Mouse (Mus musculus) cerebellum, adult 2 months (tissue): ENCODE measurements around the gene Zdhhc8. TPM values are rescaled to one million over a fixed set of nuclear protein-coding genes. Genes with fewer than 3 reads are reported as not detected.

Experiments
- DNase-seq, 2 experiments: peaks; one replicate each; pipeline ENCODE4 v3.0.0; 2021
- H3K27ac ChIP-seq: fragments of 200-500 bp; 2 replicates; pipeline ENCODE4 v1.5.1; 2012; ENCODE audit warnings: low read length, control low read depth, inconsistent platforms; ENCODE audit not compliant: insufficient read depth
- H3K27me3 ChIP-seq: fragments of 200-500 bp; 2 replicates; pipeline ENCODE4 v1.6.1; 2012; ENCODE audit warnings: inconsistent platforms, mild to moderate bottlenecking, low read length, moderate library complexity; ENCODE audit not compliant: control insufficient read depth, insufficient read depth
- H3K4me1 ChIP-seq: fragments of 200-500 bp; 2 replicates; pipeline ENCODE4 v1.6.1; 2011; ENCODE audit warnings: low read length; ENCODE audit not compliant: control insufficient read depth, insufficient read depth
- H3K4me3 ChIP-seq: fragments of 200-500 bp; replicated peaks from 2 replicates; pipeline ENCODE3; 2011; ENCODE audit warnings: mild to moderate bottlenecking, low read depth, low read length, control low read depth; ENCODE audit not compliant: insufficient read depth
- CTCF ChIP-seq: fragments of 200-500 bp; IDR thresholded peaks from 2 replicates; pipeline ENCODE4 v1.5.1; 2011; ENCODE audit warnings: low read depth, mild to moderate bottlenecking, control low read depth, low read length, moderate library complexity, borderline replicate concordance; ENCODE audit not compliant: insufficient read depth
- POLR2A ChIP-seq: fragments of 200-500 bp; IDR thresholded peaks from 2 replicates; pipeline ENCODE4 v1.6.1; 2011; ENCODE audit warnings: low read length, control low read depth, borderline replicate concordance; ENCODE audit not compliant: insufficient read depth
- WGBS: fragments of 180-500 bp; shearing (Covaris S2); methylation state at CpG from one replicate; pipeline ENCODE4 v1.1.7; 2018; 5-methylcytosine and 5-hydroxymethylcytosine counted together
- polyA plus RNA-seq: library from polyadenylated mRNA; depleted of rRNA; stranded (reverse); fragments of >200 nt; gene quantifications from 2 replicates; pipeline ENCODE4 v1.2.3, GENCODE M21; 2012

Zdhhc8 gene
- polyA plus RNA-seq, 1 experiment: 74.0 TPM

DNA sequence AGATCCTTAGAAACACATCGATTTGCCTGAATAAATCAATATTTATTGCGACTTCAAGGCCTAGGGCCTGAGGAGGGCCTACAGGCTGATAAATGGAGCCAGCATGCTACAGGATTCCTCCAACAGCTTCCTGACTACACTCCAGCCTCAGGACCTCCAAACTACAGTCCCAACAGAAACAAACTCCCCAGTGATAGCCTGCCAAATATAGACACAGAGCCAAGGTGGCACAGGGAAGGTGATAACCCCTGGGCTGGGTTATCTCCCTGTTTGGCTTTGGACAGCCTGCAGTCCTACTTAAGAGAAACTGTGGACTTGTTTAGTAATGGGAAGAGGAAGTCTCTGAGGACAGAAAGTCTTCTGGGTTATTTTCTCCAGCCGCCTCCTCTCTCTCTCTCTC is 47.7 kb downstream of the Zdhhc8 start:
- Histone ChIP-seq H3K27me3 (no peaks in the 10 kb centered on the region), H3K27ac (no peak overlapping the region), H3K4me1 (no peaks in the 10 kb centered on the region), H3K4me3 (no peak overlapping the region)
- DNase-seq: no peak
- WGBS: 75% methylated on average over 3 of the region's 3 CpGs
- TF ChIP-seq POLR2A: no peak
- no peak for TF ChIP-seq CTCF

DNA sequence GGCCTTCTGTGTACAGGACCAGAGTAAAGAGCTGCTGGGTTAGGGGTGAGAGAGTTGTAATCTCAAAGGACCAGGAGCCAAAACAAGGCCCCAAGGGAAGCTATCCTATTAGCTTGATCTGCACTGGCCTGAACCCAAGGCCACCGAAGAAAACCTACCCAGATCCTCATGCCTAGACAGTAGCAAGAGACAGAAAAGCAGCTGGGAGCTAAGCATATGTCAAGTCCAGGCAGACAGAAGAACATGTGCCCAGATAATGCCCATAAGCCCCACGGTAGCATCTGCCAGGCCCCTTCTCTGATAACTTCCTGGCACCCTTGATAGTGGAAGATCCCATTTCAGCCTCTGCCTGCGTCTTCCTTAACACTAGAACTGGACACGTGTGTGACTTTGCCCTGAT is 48.1 kb downstream of the Zdhhc8 start:
- Histone ChIP-seq H3K4me3 (no peak overlapping the region), H3K4me1 (no peaks in the 10 kb centered on the region), H3K27me3 (no peaks in the 10 kb centered on the region), H3K27ac (no peak overlapping the region)
- no peak for DNase-seq
- TF ChIP-seq CTCF (no peak), POLR2A (no peak)
- 48% methylated on average over 4 of the region's 4 CpGs for WGBS

DNA sequence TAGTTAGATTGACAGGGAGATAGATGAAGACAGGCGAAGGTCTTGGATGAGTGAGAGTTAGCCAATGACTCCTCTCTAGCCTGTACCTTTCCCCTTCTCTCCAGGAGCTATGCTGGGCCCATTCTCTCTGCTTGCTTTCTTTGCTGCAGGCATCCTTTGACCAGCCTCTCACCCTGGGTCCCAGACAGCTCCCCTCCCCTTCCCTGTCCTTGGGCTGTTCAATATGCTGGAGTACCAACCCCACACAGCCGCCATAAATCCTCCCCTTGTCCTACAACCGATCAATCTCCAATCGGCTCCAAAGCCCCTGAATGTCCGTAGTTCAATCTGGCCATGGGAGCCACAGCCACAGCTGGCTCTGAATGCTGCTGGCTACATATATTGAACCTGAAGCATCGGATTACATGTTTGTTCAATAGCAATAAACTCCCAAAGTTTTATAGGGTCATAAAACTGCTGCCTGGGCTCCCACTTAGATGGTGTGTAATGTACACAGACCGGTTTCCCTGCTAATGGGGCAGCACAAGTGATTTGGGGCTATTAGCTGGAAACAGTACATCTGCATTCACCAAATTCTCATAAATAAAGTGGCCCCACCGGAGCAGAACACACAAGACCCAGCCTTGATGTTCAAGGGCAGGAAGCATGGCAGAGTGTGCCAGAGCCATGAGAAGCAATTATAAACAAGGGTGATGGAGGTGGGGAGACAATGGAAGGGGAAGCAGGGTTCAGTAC is 49.1 kb downstream of the Zdhhc8 start:
- no peak overlapping the region for H3K27ac ChIP-seq
- no peaks in the 10 kb centered on the region for H3K27me3 ChIP-seq
- no peak overlapping the region for H3K4me3 ChIP-seq
- no peaks in the 10 kb centered on the region for H3K4me1 ChIP-seq
- TF ChIP-seq POLR2A (no peak), CTCF (no peak)
- no peak for DNase-seq
- 92% methylated on average over 8 of the region's 8 CpGs for WGBS

DNA sequence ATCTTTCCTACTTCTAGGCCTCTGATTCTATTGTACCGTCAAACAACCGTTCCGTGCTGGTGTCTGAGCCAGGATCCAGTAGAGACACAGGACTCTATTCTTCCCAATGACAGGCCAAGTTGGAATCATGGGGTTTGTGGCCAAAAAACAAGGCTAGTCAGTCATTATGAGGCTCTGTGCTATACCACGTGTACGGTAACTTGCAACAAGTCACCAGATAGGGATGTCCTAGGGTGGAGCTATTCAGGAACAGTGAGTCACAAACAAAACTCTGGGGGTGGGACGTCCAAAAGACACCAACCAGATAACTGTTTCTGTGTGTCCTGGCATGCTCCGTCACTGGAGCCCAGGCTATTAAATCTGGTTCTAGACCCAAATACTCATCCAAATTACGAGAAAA is 52.2 kb downstream of the Zdhhc8 start:
- DNase-seq: no peak
- 72% methylated on average over 8 of the region's 8 CpGs for WGBS
- no peaks in the 10 kb centered on the region for H3K27me3 ChIP-seq
- no peaks in the 10 kb centered on the region for H3K4me1 ChIP-seq
- H3K27ac ChIP-seq: no peak overlapping the region
- H3K4me3 ChIP-seq: no peak overlapping the region
- TF ChIP-seq CTCF (no peak), POLR2A (no peak)

DNA sequence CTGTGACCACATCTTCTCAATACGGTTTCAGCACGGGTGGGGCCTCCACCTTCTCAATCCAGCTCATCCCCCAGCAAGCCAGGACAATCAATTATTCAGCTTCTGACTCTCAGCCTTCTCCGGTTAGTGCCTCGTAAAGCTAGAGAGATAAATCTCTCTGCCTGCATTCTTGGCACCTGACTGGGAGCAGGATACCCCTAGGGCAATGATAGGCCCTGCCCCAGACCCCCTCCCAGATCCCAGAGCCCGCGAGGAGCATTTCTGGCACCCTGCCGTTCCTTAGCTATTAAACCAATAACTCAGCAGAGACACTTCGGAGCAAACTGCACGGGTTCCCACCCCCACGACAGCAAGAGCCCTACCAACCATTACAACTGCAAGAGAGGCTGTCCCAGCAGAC is 53.5 kb downstream of the Zdhhc8 start:
- no peak overlapping the region for H3K27ac ChIP-seq
- 63% methylated on average over 10 of the region's 10 CpGs for WGBS
- TF ChIP-seq POLR2A: no peak
- no peak for TF ChIP-seq CTCF
- peaks cover 11% of the 10 kb centered on the region for H3K4me1 ChIP-seq
- no peak overlapping the region for H3K4me3 ChIP-seq
- DNase-seq: no peak
- no peaks in the 10 kb centered on the region for H3K27me3 ChIP-seq

DNA sequence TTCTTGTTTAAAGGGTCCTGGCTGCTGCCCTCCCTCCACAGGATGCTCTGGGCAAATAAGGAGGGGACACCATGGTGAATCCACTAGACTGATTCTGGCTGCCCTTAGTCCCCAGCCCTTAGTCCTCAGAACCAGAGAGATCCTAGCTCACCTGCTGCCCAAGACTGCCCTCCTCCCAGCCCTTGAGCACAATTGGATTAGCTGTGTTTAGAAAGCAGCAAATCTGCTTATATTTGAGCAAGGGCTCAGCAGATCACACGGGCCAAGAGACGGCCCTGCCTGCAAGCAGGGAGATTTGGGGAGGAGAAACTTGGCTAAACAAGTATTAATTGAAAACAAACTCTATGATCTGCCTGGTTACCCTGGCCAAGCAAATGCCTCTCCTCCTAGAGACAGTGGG is 55.3 kb downstream of the Zdhhc8 start:
- no peak for DNase-seq
- H3K4me1 ChIP-seq: peaks cover 21% of the 10 kb centered on the region
- 69% methylated on average over 2 of the region's 2 CpGs for WGBS
- TF ChIP-seq POLR2A (no peak), CTCF (no peak)
- H3K4me3 ChIP-seq: no peak overlapping the region
- no peak overlapping the region for H3K27ac ChIP-seq
- H3K27me3 ChIP-seq: no peaks in the 10 kb centered on the region

DNA sequence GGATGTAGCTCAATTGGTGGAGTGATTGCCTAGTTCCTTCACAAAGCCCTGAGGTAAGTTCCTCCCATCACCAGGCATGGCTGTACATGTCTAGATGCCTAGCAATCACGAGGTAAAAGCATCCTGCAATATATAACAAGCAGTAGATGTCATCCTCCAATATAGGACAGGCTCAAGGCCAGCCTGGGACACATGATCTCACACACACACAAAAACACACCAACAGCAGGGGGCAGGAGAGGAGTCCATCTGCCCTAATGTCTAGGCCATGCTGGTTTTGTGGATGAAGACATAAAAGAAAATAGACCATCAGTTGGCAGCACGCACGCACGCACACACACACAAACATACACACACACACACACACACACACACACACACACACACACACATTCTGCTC is 58.2 kb downstream of the Zdhhc8 start:
- H3K27ac ChIP-seq: no peak overlapping the region
- H3K27me3 ChIP-seq: no peaks in the 10 kb centered on the region
- H3K4me3 ChIP-seq: no peak overlapping the region
- TF ChIP-seq POLR2A (no peak), CTCF (peak; percentile 16; the same call in 1 of the 2 replicates)
- peak; percentile 36 to 47 for DNase-seq
- peaks cover 26% of the 10 kb centered on the region for H3K4me1 ChIP-seq
- WGBS: 37% methylated on average over 4 of the region's 4 CpGs

DNA sequence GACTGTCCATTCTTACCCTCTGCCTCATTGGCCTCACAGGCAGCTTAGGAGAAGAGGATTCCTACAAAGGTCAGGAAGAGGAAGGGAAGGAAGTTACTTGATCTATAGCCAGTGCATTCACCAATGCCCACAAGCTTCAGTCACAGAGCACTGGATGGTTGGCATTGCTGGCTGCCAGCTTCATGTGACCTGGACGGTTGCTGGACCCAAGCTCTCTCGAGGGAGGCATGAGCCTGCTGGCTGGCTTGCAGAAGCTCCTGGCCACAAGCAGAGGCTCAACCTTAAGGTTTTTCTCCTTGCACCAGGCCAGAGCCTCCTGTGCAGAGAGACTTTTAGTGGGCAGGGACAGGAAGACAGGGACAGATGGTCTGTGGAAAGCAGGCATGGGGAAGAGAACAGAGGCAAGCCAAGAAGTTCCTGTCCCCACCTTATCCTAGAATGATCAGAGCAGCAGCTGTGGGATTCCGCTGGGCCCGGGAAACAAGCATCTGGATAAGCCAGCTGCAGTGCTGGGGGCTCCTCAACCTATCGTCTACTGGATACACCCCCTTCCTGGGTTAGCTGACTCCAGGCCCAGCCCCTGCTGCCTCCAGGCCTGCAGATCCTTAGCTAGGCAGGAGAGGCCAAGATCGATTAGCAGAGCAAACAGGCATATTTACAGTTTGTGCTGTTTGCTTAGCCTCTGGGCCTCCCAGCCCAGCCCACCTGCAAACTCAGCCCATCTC is 59.0 kb downstream of the Zdhhc8 start:
- Histone ChIP-seq H3K4me3 (no peak overlapping the region), H3K27ac (peak overlapping the region; percentile 17; the same call in 1 of the 2 replicates), H3K4me1 (peaks cover 26% of the 10 kb centered on the region), H3K27me3 (no peaks in the 10 kb centered on the region)
- WGBS: 20% methylated on average over 6 of the region's 6 CpGs
- TF ChIP-seq POLR2A: no peak
- no peak for TF ChIP-seq CTCF
- peak; percentile 49 to 55 for DNase-seq
